Mouse (Mus musculus): ENCODE data around the gene Zfp189.
A peak's percentile ranks its signal among the peaks of the same experiment; 100 is the strongest.

- TF ChIP-seq CTCF (IDR thresholded peaks at IDR 0.05) (peak; percentile 29), EP300 (IDR thresholded peaks at IDR 0.05) (no peak)
These were observed 370 bp downstream of the Zfp189 start for GRCm38 (mm10) chr4:49521346-49521745.
